Mouse (Mus musculus): Measurements from ENCODE around the gene Fam207a.

GRCm38 (mm10) chr10:77508744-77509143, 6.8 kb downstream of the Fam207a start:
- no peak for TF ChIP-seq CTCF (IDR thresholded peaks at IDR 0.05; ENCODE audit: low read depth)
- TF ChIP-seq EP300 (IDR thresholded peaks at IDR 0.05; ENCODE audit: low read depth) = no peak

All from liver, postnatal 0 days (tissue).